Mouse (Mus musculus) C2C12 (cell line): ENCODE data around the gene Bcar3. TPM values are rescaled to one million over a fixed set of nuclear protein-coding genes. Genes with fewer than 3 reads are reported as not detected.

ENCODE experiments used
- H3K27me3 ChIP-seq: one replicate; pipeline ENCODE4 v1.6.1; 2011; ENCODE audit not compliant: control insufficient read depth, insufficient read depth, insufficient read length
- H3K36me3 ChIP-seq: one replicate; pipeline ENCODE4 v1.6.1; 2011; ENCODE audit not compliant: control insufficient read depth, insufficient read depth
- H3K4me3 ChIP-seq: one replicate; pipeline ENCODE4 v1.5.1; 2011; ENCODE audit warnings: mild to moderate bottlenecking, control low read depth; ENCODE audit not compliant: poor library complexity, insufficient read depth, severe bottlenecking
- H3K79me2 ChIP-seq: one replicate; pipeline ENCODE4 v1.6.1; 2011; ENCODE audit not compliant: control insufficient read depth, insufficient read depth
- H3K79me3 ChIP-seq: one replicate; pipeline ENCODE4 v1.6.1; 2011; ENCODE audit warnings: low read depth, control low read depth
- H3ac ChIP-seq: one replicate; pipeline ENCODE3; 2011; ENCODE audit warnings: low read depth; ENCODE audit not compliant: control insufficient read depth, insufficient read length
- CEBPB ChIP-seq: IDR thresholded peaks from one replicate; pipeline ENCODE4 v1.6.1; 2011; ENCODE audit warnings: low read depth, mild to moderate bottlenecking, control low read depth, moderate library complexity
- CTCF ChIP-seq: IDR thresholded peaks from one replicate; pipeline ENCODE4 v1.5.1; 2011; ENCODE audit not compliant: control insufficient read depth, insufficient read depth, insufficient read length
- FOSL1 ChIP-seq: IDR thresholded peaks from one replicate; pipeline ENCODE4 v1.8.0; 2011; ENCODE audit warnings: mild to moderate bottlenecking, low read length; ENCODE audit not compliant: poor library complexity, insufficient read depth, severe bottlenecking
- MAX ChIP-seq: IDR thresholded peaks from one replicate; pipeline ENCODE4 v1.6.1; 2011; ENCODE audit warnings: mild to moderate bottlenecking, control low read depth
- MYOD1 ChIP-seq: IDR thresholded peaks from one replicate; pipeline ENCODE4 v1.6.1; 2011; ENCODE audit warnings: low read depth; ENCODE audit not compliant: control insufficient read depth, insufficient read length
- MYOG ChIP-seq: IDR thresholded peaks from one replicate; pipeline ENCODE4 v1.6.1; 2011; ENCODE audit not compliant: control insufficient read depth, insufficient read length; ENCODE audit errors: extremely low read depth
- USF1 ChIP-seq: IDR thresholded peaks from one replicate; pipeline ENCODE4 v1.6.1; 2011; ENCODE audit warnings: low read depth, mild to moderate bottlenecking, control low read depth, moderate library complexity
- polyA plus RNA-seq: library from polyadenylated mRNA; unstranded; fragments of >200 nt; fragmentation: generic; extraction: Trizol; gene quantifications from one replicate; pipeline ENCODE4 v1.2.1, GENCODE M21; 2012; ENCODE audit warnings: missing spikeins

The Bcar3 gene
- polyA plus RNA-seq, 1 experiment = 34.9 TPM

DNA sequence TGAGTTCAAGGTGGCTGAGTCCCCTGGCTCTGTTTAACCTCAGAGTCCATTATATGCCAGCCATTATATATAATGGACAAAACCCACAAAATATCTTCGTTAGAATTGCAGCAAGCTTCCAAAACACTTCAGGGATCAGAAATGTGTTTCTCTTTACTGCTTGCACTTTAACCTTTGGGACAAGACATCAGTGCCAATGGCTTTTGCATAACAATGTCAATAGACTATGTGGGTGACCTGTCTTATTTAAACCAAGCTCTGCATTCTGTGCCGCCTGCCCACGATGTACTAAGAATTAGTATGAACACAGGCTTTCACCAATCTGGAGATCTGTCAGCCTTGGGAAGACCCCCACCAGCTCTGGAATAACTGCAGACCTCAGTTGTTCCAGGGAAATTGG, 190.4 kb downstream of the Bcar3 start:
- Histone ChIP-seq H3K79me3 (peaks cover 70% of the 10 kb centered on the region), H3K4me3 (no peak overlapping the region), H3ac (no peak overlapping the region), H3K27me3 (no peaks in the 10 kb centered on the region), H3K36me3 (no peaks in the 10 kb centered on the region), H3K79me2 (peaks cover 94% of the 10 kb centered on the region)
- no peak for TF ChIP-seq CTCF
- TF ChIP-seq CEBPB = no peak
- TF ChIP-seq USF1 = no peak
- TF ChIP-seq MYOG = no peak
- TF ChIP-seq MYOD1 = no peak
- TF ChIP-seq MAX = no peak
- TF ChIP-seq FOSL1 = no peak

DNA sequence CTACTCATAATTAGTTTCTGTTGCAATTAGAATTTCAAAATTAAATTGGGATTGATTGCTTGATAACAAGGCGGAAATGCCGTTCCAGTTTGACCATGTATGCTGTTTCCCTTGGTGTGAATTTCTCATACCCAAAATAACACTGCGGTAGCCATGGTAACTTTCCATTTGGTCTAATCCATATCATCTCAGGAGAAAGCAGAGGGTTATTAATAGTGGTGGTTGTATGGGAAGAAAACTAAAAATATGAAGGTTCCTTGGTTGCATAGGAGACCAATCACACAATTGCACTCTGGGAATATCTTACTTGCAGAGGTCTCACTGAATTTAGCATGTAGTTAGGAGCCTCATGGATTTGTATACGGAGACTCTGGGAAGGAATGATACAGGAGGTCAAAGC, 191.8 kb downstream of the Bcar3 start:
- no peak for TF ChIP-seq CEBPB
- TF ChIP-seq USF1 = no peak
- TF ChIP-seq MYOD1 = no peak
- no peak for TF ChIP-seq FOSL1
- Histone ChIP-seq H3K36me3 (no peaks in the 10 kb centered on the region), H3K27me3 (no peaks in the 10 kb centered on the region), H3K4me3 (no peak overlapping the region), H3K79me3 (peaks cover 62% of the 10 kb centered on the region), H3ac (no peak overlapping the region), H3K79me2 (peaks cover 94% of the 10 kb centered on the region)

DNA sequence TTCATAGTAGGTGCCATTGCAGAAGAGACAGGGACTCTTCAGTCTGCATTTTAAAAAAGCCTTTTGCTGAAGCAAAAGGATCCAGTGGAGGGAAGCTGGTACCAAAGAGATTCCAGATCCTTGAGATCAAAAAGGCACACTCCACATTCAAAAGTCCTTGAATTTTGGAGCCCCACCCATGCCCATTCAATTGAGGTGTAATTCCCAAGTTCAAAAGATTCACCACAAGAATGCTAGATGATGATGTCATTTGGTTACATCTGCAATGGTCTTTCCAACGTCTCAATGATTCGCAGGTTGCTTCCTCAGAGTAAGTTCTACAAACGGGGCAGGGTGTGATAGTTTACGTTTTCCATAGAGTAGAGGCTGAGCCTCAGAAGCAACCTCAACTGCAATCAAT, 192.3 kb downstream of the Bcar3 start:
- peaks cover 62% of the 10 kb centered on the region for H3K79me3 ChIP-seq
- H3K4me3 ChIP-seq = no peak overlapping the region
- no peaks in the 10 kb centered on the region for H3K27me3 ChIP-seq
- no peak overlapping the region for H3ac ChIP-seq
- peaks cover 94% of the 10 kb centered on the region for H3K79me2 ChIP-seq
- no peak for TF ChIP-seq MYOG
- no peaks in the 10 kb centered on the region for H3K36me3 ChIP-seq

DNA sequence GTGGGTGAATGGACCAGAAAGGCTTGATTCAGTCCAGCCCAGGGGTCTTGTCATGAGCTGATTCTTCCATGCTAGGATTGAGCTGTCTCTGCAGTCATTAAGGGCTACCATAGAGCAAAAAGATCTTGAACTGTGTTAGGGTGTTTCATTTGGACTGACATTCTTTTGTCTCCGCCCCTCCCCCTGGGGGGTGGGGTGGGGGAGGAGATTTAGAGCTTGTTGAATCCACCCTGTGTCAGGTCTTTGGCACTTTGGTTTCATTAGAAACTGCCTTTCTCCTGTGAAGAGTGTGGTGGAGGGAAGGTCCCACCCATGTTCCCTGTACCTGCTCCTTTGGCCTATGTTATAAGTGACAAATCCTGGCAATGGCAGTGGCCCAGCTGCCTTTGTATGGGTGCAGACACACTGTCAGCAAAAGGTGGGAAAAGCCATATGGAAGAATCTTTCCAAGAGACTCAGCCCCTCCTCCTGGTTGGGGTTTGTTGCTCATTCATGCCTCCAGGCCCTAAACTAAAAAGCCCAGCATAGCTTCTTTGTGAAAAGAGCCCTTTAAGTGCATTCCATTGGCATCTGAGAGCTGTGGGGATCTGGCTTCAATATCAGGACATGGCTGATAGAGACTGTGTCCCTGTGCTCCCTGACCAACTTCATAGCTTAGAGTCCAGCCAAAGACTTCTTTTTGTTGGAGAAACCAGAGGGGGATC, 194.3 kb downstream of the Bcar3 start:
- H3K27me3 ChIP-seq = no peaks in the 10 kb centered on the region
- no peak for TF ChIP-seq CEBPB
- TF ChIP-seq USF1 = no peak
- TF ChIP-seq MYOD1 = no peak
- no peak for TF ChIP-seq CTCF
- TF ChIP-seq FOSL1 = no peak
- no peak for TF ChIP-seq MYOG
- TF ChIP-seq MAX = no peak
- peaks cover 72% of the 10 kb centered on the region for H3K79me3 ChIP-seq
- no peaks in the 10 kb centered on the region for H3K36me3 ChIP-seq
- H3ac ChIP-seq = no peak overlapping the region
- no peak overlapping the region for H3K4me3 ChIP-seq
- H3K79me2 ChIP-seq = peaks cover 100% of the 10 kb centered on the region

DNA sequence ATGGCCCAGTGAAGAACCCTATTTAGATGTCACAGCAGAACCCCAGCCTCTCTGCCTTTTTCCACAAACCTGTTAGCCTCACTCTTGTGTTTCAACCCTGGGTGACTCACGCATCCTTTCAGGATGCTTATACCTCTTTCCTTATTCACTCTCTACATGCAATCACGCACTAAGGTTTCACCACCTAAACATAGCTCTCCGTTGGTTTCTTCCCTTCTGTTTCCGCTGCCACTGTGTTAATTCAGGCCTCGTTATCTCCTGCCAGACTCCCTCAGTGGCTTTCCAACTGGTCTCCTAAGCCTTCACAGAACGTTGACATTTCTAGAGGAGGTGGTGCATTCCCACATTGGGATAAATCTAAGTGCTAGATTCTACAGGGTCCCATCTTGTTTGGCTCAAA, 196.6 kb downstream of the Bcar3 start:
- H3K79me3 ChIP-seq = peaks cover 68% of the 10 kb centered on the region
- H3K36me3 ChIP-seq = no peaks in the 10 kb centered on the region
- peaks cover 97% of the 10 kb centered on the region for H3K79me2 ChIP-seq
- no peak for TF ChIP-seq MYOG
- no peak for TF ChIP-seq CEBPB
- TF ChIP-seq USF1 = no peak
- no peak for TF ChIP-seq MYOD1
- H3K4me3 ChIP-seq = no peak overlapping the region
- no peaks in the 10 kb centered on the region for H3K27me3 ChIP-seq
- H3ac ChIP-seq = no peak overlapping the region

DNA sequence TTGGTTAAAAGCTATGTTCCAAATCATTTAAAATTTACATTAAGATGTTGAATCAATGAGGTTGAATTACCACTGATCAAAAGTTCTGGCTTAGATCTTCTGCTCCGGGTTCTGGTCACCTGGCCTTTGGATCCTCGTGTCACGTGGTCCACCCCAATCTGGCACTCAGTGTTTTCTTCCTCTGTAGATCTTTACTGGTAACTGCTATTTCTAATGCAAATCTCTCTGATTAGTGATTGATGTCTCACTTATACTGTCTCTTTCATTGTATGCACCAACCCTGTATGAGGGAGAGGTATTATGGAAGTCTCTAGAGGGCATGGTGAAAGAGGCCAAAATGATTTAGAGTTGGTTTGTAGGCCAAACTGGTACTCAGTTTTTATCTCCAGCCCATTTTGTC, 198.1 kb downstream of the Bcar3 start:
- TF ChIP-seq MYOG (no peak), MYOD1 (no peak), USF1 (no peak), MAX (no peak), CTCF (no peak), CEBPB (no peak), FOSL1 (no peak)
- peaks cover 66% of the 10 kb centered on the region for H3K79me3 ChIP-seq
- H3K27me3 ChIP-seq = no peaks in the 10 kb centered on the region
- H3K36me3 ChIP-seq = no peaks in the 10 kb centered on the region
- H3K79me2 ChIP-seq = peaks cover 97% of the 10 kb centered on the region
- H3K4me3 ChIP-seq = no peak overlapping the region
- H3ac ChIP-seq = no peak overlapping the region
